Mouse (Mus musculus) heart, embryonic 11.5 days (tissue): Measurements from ENCODE around the gene Cpne1. TPM values are rescaled to one million over a fixed set of nuclear protein-coding genes. Genes with fewer than 3 reads are reported as not detected.

Source experiments
- ATAC-seq: fragments of 200-750 bp; cut with Nextera tagmentation; replicated peaks from 2 replicates; pipeline ENCODE4 v1.8.0; 2017; ENCODE audit warnings: moderate library complexity; ENCODE audit not compliant: insufficient number of reproducible peaks, low FRiP score, low TSS enrichment
- H3K27ac ChIP-seq: fragments of 300-500 bp; sonication (generic); 2 replicates; pipeline ENCODE4 v1.5.1; 2014; ENCODE audit warnings: mild to moderate bottlenecking, low read depth, low read length
- H3K27me3 ChIP-seq: fragments of 300-500 bp; sonication (generic); 2 replicates; pipeline ENCODE4 v1.6.1; 2014; ENCODE audit warnings: mild to moderate bottlenecking, low read length, mixed read lengths; ENCODE audit not compliant: control insufficient read depth, insufficient read depth
- H3K36me3 ChIP-seq: fragments of 300-500 bp; sonication (generic); 2 replicates; pipeline ENCODE4 v1.6.1; 2014; ENCODE audit warnings: mild to moderate bottlenecking, low read length, moderate library complexity, mixed read lengths; ENCODE audit not compliant: control insufficient read depth, insufficient read depth
- H3K4me1 ChIP-seq: fragments of 300-500 bp; sonication (generic); 2 replicates; pipeline ENCODE4 v1.6.1; 2014; ENCODE audit warnings: low read length; ENCODE audit not compliant: control insufficient read depth, insufficient read depth
- H3K4me2 ChIP-seq: fragments of 300-500 bp; sonication (generic); 2 replicates; pipeline ENCODE4 v1.6.1; 2014; ENCODE audit warnings: mild to moderate bottlenecking, moderate library complexity
- H3K4me3 ChIP-seq: fragments of 300-500 bp; sonication (generic); 2 replicates; pipeline ENCODE4 v1.5.1; 2014; ENCODE audit warnings: low read depth, low read length
- H3K9ac ChIP-seq: fragments of 300-500 bp; sonication (generic); 2 replicates; pipeline ENCODE4 v1.6.1; 2014; ENCODE audit warnings: mild to moderate bottlenecking, low read depth, low read length, moderate library complexity
- H3K9me3 ChIP-seq: fragments of 300-500 bp; sonication (generic); replicated peaks from 2 replicates; pipeline ENCODE4 v1.6.1; 2016; ENCODE audit warnings: low read length; ENCODE audit not compliant: control insufficient read depth
- WGBS: fragments of 180-500 bp; shearing (Covaris S2); extraction: QIAGEN DNeasy Blood & Tissue Kit; methylation state at CpG from one replicate; pipeline ENCODE4 v1.1.7; 2014; ENCODE audit not compliant: insufficient replicate concordance; 5-methylcytosine and 5-hydroxymethylcytosine counted together
- polyA plus RNA-seq: library from polyadenylated mRNA; unstranded; fragments of >200 nt; fragmentation: Nextera tagmentation; extraction: Ambion mirVana; gene quantifications from 2 replicates; pipeline ENCODE4 v1.2.1, GENCODE M21; 2014

The Cpne1 gene
- 29.5 and 35.7 TPM in 2 replicates for polyA plus RNA-seq

DNA sequence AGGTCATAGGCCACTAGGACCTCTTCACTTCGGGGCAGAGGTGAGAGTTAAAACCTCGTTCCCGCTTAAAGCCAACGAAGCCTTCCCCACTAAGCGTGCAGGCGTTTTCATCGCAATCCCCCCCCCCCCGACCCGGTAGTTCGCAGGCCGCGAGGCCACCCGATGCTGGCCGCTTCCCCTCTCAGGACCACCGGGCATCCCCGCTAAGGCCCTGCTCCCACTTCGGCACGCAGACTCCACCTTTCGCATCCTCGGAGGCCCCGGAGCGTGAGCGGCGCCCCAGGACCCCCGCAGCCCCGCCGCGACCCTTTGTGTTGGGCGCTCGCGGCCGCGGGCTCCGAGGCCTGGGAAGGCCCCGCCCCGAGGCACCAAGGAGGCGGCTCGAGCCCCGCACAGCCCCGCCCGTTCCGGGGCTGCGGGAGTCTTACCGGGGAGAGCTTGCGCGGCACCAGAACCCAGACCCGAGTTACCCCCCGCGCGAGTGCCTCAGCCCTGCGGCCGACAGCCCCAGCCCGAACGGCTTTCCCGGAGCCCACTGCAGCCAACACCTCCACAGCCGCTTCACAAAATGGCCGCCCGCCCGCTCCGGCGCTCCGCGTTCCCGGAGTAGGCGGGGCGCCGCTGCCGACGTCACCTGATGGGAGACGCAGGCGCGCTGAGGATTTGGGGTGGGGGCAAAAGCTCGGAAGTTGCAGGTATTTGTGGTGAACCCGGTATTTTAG is at the start of gene Cpne1, which contains the start of gene Rbm12:
TSS of gene Cpne1 (minus strand) at position 608 of the 722 bp plus-strand sequence.
TSS of gene Rbm12 (minus strand) at position 621 of the 722 bp plus-strand sequence.
- under 1% methylated on average over 71 of the region's 74 CpGs for WGBS
- no peaks in the 10 kb centered on the region for H3K36me3 ChIP-seq
- H3K27me3 ChIP-seq, result no peaks in the 10 kb centered on the region
- H3K4me1 ChIP-seq, result peaks cover 3% of the 10 kb centered on the region; the same call in 1 of the 2 replicates
- H3K9ac ChIP-seq, result peak within 1 kb of the TSS; percentile 98
- H3K4me2 ChIP-seq, result peak within 1 kb of the TSS; percentile 86
- peak within 1 kb of the TSS; percentile 92 for H3K27ac ChIP-seq
- H3K9me3 ChIP-seq, result no peaks in the 10 kb centered on the region
- peak within 1 kb of the TSS; percentile 98 for H3K4me3 ChIP-seq
- peak; percentile 85 for ATAC-seq

DNA sequence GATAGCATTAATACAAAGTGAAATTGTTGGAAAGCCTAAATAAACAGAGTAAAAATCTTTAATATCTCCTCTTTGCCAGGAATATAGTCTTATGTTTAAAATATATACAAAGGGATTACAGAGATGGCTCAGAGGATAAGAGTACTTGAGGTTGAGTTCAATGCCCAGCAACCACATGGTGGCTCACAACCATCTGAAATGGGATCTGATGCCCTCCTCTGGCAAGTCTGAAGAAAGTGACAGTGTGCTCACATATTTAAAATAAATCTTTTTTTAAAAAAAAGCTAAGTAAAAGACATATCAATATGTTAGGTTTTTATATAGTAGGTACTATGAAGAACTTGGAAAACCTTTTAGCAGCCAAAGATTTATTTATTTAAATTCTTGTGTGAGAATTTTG is 39.8 kb upstream of the Cpne1 start:
- no peak for ATAC-seq
- H3K36me3 ChIP-seq, result peaks cover 29% of the 10 kb centered on the region
- H3K4me3 ChIP-seq, result no peak overlapping the region
- H3K4me1 ChIP-seq, result no peaks in the 10 kb centered on the region
- H3K27ac ChIP-seq, result no peak overlapping the region
- H3K4me2 ChIP-seq, result no peak overlapping the region
- no peaks in the 10 kb centered on the region for H3K9me3 ChIP-seq
- no peaks in the 10 kb centered on the region for H3K27me3 ChIP-seq
- no peak overlapping the region for H3K9ac ChIP-seq

DNA sequence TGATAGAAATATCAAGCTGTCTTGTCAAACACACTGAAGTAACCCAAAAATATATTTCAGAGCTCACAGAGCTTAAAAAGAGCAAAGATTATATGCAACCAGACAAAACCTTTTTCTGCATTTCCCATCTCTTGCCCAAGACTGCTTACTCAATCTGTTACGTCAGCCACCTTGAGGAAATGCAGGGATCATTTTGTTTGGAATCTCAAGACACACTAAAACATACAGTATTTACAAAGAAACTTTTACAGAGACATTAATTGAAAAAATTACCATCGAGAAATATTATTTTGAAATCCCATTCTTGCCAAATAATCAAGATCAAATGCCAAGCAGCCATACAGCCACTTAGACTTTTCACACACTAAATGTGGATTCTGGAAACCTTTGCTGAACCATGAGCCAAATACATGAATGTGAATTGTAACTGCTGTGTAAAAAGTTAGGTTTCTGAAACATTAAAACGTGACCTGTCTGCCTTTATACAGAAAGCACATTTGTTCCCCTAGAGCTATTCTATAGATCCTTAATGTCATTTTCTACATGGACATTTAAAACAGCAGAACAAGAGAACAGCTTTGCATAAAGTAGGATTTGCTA is 35.7 kb upstream of the Cpne1 start:
- H3K9me3 ChIP-seq, result no peaks in the 10 kb centered on the region
- ATAC-seq, result no peak
- WGBS, result 90% methylated on average over 3 of the region's 3 CpGs

DNA sequence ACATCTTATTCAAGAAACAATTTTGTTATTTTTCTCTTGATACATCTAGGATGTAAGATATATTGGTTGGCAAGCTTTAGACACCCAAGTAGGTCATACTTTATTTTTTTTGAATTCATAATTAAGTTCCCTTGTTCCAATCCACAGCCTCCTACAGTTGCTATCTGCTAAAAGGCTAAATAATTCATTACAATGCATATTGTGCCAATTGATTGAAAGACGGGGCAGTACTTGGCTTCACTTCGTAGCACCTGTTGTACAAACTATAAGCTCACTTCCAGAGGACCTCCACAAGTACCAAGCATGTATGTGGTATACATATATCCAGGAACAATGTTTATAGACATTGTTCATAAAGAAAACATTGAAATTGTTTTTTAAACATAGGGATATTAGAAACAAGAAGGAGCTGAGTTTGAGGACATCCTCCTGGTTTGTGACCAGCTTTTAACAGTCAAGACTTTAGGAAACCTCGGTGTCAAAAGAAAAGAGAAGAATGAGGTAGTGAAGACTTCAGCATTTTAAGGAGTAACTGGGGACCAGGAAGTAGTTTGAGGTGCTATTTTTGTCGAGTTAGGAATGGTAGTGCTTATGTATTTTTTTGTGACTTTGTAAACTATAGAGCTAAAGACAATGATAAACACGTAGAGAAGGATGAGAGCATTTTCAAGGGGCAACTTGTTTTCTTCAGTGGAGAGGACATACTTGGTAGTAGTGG is 34.7 kb upstream of the Cpne1 start:
- Histone ChIP-seq H3K27ac (no peak overlapping the region), H3K9ac (no peak overlapping the region), H3K4me2 (no peak overlapping the region), H3K27me3 (no peaks in the 10 kb centered on the region), H3K9me3 (no peaks in the 10 kb centered on the region), H3K4me3 (no peak overlapping the region), H3K4me1 (peaks cover 5% of the 10 kb centered on the region), H3K36me3 (peaks cover 22% of the 10 kb centered on the region)
- ATAC-seq, result no peak
- WGBS, result 76% methylated on average over 5 of the region's 5 CpGs

More for the DNA sequence above, 35.7 kb upstream of the Cpne1 start:
- Histone ChIP-seq H3K36me3 (peaks cover 20% of the 10 kb centered on the region), H3K4me1 (peaks cover 5% of the 10 kb centered on the region), H3K4me3 (no peak overlapping the region), H3K27me3 (no peaks in the 10 kb centered on the region), H3K9ac (no peak overlapping the region), H3K4me2 (no peak overlapping the region), H3K27ac (no peak overlapping the region)

DNA sequence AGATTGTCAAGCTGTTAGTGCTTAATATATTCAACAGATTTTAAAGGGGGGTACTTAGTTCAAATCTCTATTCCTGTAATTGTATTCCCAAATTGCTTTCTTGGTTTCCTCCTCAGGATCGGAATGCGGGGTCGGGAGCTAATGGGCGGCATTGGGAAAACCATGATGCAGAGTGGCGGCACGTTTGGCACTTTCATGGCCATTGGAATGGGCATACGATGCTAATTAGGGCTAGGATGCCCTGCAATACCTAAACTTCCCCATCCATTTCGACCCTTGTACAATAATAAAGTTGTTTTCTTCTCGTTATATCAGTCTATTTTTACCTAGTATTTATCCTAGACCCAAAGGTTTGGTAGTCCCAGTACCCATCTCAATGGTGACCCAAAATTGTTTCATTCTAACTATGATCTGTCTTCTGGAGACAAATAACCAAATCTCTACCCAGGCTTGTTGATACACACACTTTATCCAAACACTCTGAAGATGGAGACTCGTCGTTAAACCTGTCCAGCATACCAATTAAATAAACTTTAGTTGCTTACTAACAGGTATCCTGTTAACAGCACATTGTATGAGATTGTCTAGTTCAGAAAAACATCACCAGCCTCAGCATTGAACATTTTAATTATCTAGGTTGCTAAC is 33.8 kb upstream of the Cpne1 start:
- H3K36me3 ChIP-seq, result peaks cover 20% of the 10 kb centered on the region
- H3K9ac ChIP-seq, result no peak overlapping the region
- peaks cover 5% of the 10 kb centered on the region for H3K4me1 ChIP-seq
- no peaks in the 10 kb centered on the region for H3K9me3 ChIP-seq
- no peak overlapping the region for H3K27ac ChIP-seq
- WGBS, result 62% methylated on average over 11 of the region's 11 CpGs
- peak overlapping the region; percentile 60; the same call in 1 of the 2 replicates for H3K4me3 ChIP-seq
- ATAC-seq, result no peak
- peak overlapping the region; percentile 90 for H3K4me2 ChIP-seq
- H3K27me3 ChIP-seq, result no peaks in the 10 kb centered on the region

DNA sequence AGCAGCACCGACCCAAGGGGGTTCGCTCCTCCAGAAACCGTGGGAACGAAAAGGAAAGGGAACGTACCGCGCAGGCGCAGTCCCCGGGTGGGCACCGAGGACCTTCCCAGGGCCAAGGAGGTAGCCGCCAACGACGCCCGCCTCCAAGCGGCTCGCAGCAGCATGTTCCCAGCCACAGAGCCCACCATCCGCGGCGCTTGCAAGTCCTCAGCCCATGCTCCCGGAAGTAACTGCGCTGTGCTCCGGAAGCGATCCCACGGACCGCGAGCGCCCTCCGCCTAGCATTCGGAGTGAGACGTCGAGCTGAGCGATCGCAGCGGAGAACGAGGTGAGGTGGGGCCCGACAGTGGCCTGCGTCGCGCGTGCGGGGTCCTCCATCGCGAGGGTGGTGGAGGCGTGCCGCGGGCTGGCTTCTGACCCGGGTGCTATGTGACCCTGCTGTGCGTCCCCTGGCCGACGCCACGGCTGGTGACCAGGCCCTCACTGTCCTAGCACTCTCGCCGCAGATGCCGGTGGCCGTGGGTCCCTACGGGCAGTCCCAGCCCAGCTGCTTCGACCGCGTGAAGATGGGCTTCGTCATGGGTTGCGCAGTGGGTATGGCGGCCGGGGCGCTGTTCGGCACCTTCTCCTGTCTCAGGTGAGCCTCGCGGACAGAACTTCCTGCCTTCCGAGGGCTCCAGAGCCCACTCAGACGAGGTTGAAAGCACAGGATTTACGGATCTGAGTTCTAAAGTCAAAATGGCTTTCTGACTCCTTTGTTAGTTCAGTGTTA is 32.4 kb upstream of the Cpne1 start, which contains the start of the genes Romo1 and Nfs1:
TSS of gene Romo1 (plus strand) at position 87 of the 772 bp plus-strand sequence.
TSS of gene Nfs1 (minus strand) at position 234 of the 772 bp plus-strand sequence.
- H3K36me3 ChIP-seq, result peaks cover 13% of the 10 kb centered on the region
- peak within 1 kb of the TSS; percentile 74 for H3K9ac ChIP-seq
- H3K27me3 ChIP-seq, result no peaks in the 10 kb centered on the region
- peak within 1 kb of the TSS; percentile 60 for H3K4me3 ChIP-seq
- H3K9me3 ChIP-seq, result no peaks in the 10 kb centered on the region
- H3K4me1 ChIP-seq, result peaks cover 5% of the 10 kb centered on the region
- under 1% methylated on average over 70 of the region's 70 CpGs for WGBS
- H3K27ac ChIP-seq, result peak within 1 kb of the TSS; percentile 84
- peak; percentile 93 for ATAC-seq
- peak within 1 kb of the TSS; percentile 90 for H3K4me2 ChIP-seq

DNA sequence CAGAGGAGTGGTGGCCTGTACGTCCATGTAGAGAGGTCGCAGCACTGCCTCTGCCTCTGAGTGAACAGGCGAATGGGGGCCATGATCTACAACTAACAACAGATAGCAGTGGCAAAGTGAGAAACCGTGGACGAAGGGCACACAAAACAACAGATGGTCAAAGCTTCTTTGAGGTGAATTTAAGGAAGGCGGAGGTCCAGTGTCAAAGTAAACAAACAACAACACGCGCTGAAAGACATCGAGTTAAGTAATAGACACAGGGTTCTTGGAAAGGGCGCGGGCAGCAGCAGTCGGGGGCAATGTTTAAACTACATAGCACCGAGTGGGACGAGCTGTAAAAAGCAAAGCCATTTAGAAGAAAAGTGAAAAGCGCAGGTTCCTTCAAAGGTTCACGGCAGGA is 31.6 kb upstream of the Cpne1 start:
- no peaks in the 10 kb centered on the region for H3K9me3 ChIP-seq
- H3K27me3 ChIP-seq, result no peaks in the 10 kb centered on the region
- peak overlapping the region; percentile 74 for H3K9ac ChIP-seq
- 0 out of 2 replicates have a peak, but pooled peaks have one; percentile 4 for ATAC-seq
- WGBS, result under 1% methylated on average over 16 of the region's 16 CpGs
- H3K36me3 ChIP-seq, result peaks cover 7% of the 10 kb centered on the region
- H3K4me3 ChIP-seq, result peak overlapping the region; percentile 60
- H3K4me1 ChIP-seq, result peaks cover 5% of the 10 kb centered on the region
- H3K4me2 ChIP-seq, result peak overlapping the region; percentile 90
- H3K27ac ChIP-seq, result peak overlapping the region; percentile 84
